Mouse (Mus musculus): ENCODE measurements around the gene Mmd. TPM values are rescaled to one million over a fixed set of nuclear protein-coding genes. Genes with fewer than 3 reads are reported as not detected.

Mmd gene
- 100 to 1,000 TPM in 4 of 26 experiments, 10 to 100 TPM in 16, 1 to 10 TPM in 6; 6.8 to 147 (median 26.0) TPM for total RNA-seq (2018; cell fraction: chromatin; rRNA removed)
- total RNA-seq (2018; cell fraction: cytosol; rRNA removed), result 10 to 100 TPM; 10.9 to 73.8 (median 29.3) TPM
- 100 to 1,000 TPM in 2 of 26 experiments, 10 to 100 TPM in 22, 1 to 10 TPM in 2; 8.0 to 112 (median 27.7) TPM for total RNA-seq (2018; cell fraction: nucleus; rRNA removed)
- 28.1 to 57.5 TPM (median 47.7 TPM) in 3 replicates for polyA plus RNA-seq (2018)

DNA sequence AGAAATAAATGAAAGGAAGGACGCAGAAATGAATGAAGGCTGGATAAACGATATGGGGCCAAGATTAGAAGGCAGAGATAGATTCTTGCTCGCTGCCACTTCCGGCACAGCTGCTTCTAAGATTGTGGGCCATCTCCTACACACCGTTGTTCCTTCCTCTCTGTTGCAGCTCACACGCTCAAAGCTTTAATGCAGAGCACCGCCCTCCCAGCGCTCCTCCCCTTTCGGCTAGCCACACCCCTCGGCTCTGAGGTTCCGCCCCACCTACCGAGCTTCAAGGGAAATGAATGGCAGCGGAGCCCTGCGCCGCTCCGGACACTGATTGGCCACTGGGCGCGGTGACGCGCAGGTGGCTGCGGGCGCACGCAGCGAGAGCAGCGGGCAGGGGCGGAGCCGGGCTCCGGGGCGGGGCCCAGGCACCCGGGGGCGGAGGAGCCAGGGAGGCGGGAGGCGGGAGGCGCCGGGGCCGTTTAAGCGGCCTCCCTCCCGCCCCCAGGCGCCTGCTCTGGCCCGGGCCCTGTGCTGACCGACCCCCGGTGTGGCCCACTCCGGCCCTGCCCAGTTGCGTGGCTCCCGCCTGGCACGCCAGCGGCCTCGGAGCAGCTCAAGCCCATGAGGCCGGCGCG is at the start of gene Mmd:
Mmd (plus strand) TSS at position 432 of the 626 bp plus-strand sequence.
- Histone ChIP-seq H3K36me3 (ENCODE audit: inconsistent target) (no peaks in the 10 kb centered on the region), H3K4me3 (ENCODE audit: inconsistent target) (peak within 1 kb of the TSS; percentile 91), H3K79me2 (ENCODE audit: inconsistent target) (peaks cover 44% of the 10 kb centered on the region), H3K27ac (peak within 1 kb of the TSS; percentile 66)
- under 1% methylated on average over 43 of the region's 51 CpGs for WGBS (ENCODE audit: missing documents)

DNA sequence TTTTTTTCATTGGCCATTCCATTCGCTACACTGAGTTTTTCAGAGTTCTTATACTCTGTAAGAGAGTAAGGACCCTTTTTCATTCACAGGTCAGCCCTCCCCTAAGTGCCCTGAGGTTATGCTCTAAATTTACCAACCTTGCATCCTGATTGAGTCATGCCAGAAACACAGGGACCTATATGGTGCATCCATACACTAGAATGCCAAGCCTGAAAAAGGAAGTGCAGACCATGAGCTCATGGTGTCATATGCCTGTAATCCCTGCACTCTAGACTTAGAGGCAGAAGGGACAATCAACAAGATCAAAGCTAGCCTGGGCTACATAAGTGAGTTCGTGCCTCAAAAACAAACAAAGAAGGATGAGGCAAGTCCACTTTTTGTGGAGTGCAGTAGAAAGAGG is 48.4 kb upstream of the Mmd start:
- WGBS (ENCODE audit: missing documents), result 90% methylated on average over 2 of the region's 2 CpGs
- Histone ChIP-seq H3K79me2 (ENCODE audit: inconsistent target) (no peaks in the 10 kb centered on the region), H3K4me3 (ENCODE audit: inconsistent target) (no peak overlapping the region), H3K27ac (peak overlapping the region; percentile 29; the same call in 1 of the 2 replicates), H3K36me3 (ENCODE audit: inconsistent target) (no peaks in the 10 kb centered on the region)

DNA sequence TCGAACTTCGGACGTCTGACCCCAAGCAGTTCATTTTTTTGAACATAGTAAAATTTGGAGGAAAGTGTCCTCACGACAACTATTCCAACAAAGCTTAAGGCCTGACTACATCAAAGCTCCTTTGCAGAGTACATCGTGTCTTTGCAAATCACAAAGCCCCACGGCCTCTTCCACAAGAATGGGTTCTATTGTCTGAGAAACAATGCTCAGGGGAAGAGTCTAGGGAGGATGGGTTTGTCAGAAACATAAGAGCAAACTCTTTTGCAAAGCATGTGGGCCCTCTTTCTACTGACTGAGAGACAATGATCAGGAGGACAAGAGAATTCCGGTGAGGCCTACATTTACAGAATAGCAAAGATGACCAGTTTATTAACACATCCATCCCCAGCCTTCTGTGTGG is 35.0 kb upstream of the Mmd start:
- H3K36me3 ChIP-seq (ENCODE audit: inconsistent target), result no peaks in the 10 kb centered on the region
- WGBS (ENCODE audit: missing documents), result 96% methylated on average over 7 of the region's 7 CpGs
- no peak overlapping the region for H3K27ac ChIP-seq
- no peak overlapping the region for H3K4me3 ChIP-seq (ENCODE audit: inconsistent target)
- H3K79me2 ChIP-seq (ENCODE audit: inconsistent target), result no peaks in the 10 kb centered on the region

GRCm38 (mm10) chr11:90220022-90220645 is 29.1 kb upstream of the Mmd start:
- no peaks in the 10 kb centered on the region for H3K79me2 ChIP-seq (ENCODE audit: inconsistent target)
- no peak overlapping the region for H3K4me3 ChIP-seq (ENCODE audit: inconsistent target)
- 15% methylated on average over 6 of the region's 6 CpGs for WGBS (ENCODE audit: missing documents)
- no peaks in the 10 kb centered on the region for H3K36me3 ChIP-seq (ENCODE audit: inconsistent target)
- peak overlapping the region; percentile 40 for H3K27ac ChIP-seq

DNA sequence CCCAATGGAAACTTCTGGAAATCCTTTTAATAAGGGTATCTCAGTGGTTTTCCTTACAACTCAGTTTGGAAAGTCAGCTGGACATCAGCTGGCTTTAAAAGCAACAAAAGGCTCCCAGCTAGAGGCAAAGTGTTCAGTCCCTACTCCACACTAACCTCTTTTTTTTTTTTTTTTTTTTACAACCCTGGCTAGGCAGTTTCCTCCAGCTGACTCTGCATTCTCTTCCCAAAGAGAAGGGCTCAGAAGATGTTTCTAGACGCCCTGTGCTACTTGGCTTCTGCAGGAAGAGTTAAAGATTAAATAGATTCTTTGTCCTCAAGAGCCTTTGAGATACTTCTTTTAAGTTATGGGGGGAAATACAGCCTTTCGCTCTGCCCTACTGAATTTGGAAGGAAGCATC is 28.5 kb upstream of the Mmd start:
- H3K36me3 ChIP-seq (ENCODE audit: inconsistent target), result no peaks in the 10 kb centered on the region
- 51% methylated on average over 2 of the region's 2 CpGs for WGBS (ENCODE audit: missing documents)
- H3K4me3 ChIP-seq (ENCODE audit: inconsistent target), result no peak overlapping the region
- peak overlapping the region; percentile 40 for H3K27ac ChIP-seq
- H3K79me2 ChIP-seq (ENCODE audit: inconsistent target), result no peaks in the 10 kb centered on the region

- Histone ChIP-seq H3K79me2 (ENCODE audit: inconsistent target) (no peaks in the 10 kb centered on the region), H3K27ac (peak overlapping the region; percentile 95), H3K36me3 (ENCODE audit: inconsistent target) (no peaks in the 10 kb centered on the region), H3K4me3 (ENCODE audit: inconsistent target) (no peak overlapping the region)
- WGBS (ENCODE audit: missing documents), result 2% methylated on average over 11 of the region's 11 CpGs
Measured at GRCm38 (mm10) chr11:90224914-90225470, 24.3 kb upstream of the Mmd start.

DNA sequence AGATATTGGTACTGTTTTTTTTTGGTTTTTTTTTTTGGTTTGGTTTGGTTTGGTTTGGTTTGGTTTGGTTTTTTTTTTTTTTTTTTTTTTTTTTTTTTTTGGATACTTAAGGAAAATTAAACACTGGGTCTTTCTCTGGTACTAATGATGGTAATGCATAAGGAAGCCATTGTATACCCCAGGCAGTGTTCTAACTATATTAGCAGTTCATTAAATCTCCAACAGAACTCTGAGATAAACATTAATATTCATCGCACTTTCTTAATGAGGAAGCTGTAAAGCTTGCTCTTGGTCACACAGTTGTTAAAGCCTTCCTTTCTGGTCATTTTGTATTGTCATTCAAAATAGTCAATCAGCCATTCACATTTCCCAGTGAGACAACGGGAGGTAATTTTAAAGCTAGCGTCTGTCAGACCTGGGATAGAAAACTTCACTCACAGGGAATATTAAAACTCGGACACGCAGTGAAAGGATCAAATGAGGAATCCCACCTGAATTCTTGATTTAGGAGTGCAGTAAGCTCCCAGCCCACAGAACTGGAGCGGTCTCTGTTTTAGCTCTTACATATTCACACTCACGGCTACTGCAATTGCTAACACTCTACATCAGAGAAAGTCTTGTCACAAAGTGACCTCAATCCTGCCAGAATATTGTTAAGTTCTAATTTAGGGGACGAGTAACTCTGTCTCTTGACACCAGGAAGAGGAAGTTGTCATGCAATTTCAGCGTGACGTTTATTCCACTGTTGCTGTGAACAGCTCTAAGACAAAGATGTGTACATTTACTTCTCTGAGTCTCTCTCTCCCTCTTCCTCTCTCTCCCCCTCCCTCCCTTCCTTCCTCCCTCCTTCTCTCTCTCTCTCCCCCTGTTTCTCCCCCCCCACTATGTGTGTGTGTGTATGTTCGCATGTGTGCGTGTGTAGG is 22.0 kb upstream of the Mmd start:
- WGBS (ENCODE audit: missing documents), result 65% methylated on average over 11 of the region's 12 CpGs
- Histone ChIP-seq H3K4me3 (ENCODE audit: inconsistent target) (no peak overlapping the region), H3K27ac (peak overlapping the region; percentile 37), H3K36me3 (ENCODE audit: inconsistent target) (no peaks in the 10 kb centered on the region), H3K79me2 (ENCODE audit: inconsistent target) (no peaks in the 10 kb centered on the region)

GRCm38 (mm10) chr11:90228251-90228949 is 20.9 kb upstream of the Mmd start:
- peak overlapping the region; percentile 37 for H3K27ac ChIP-seq
- H3K36me3 ChIP-seq (ENCODE audit: inconsistent target), result no peaks in the 10 kb centered on the region
- WGBS (ENCODE audit: missing documents), result 87% methylated on average over 9 of the region's 9 CpGs
- H3K4me3 ChIP-seq (ENCODE audit: inconsistent target), result no peak overlapping the region
- no peaks in the 10 kb centered on the region for H3K79me2 ChIP-seq (ENCODE audit: inconsistent target)

- H3K79me2 ChIP-seq (ENCODE audit: inconsistent target), result no peaks in the 10 kb centered on the region
- H3K36me3 ChIP-seq (ENCODE audit: inconsistent target), result no peaks in the 10 kb centered on the region
- H3K27ac ChIP-seq, result no peak overlapping the region
- no peak overlapping the region for H3K4me3 ChIP-seq (ENCODE audit: inconsistent target)
Measured at GRCm38 (mm10) chr11:90229800-90230199, 19.5 kb upstream of the Mmd start.

- H3K27ac ChIP-seq, result no peak overlapping the region
- no peaks in the 10 kb centered on the region for H3K79me2 ChIP-seq (ENCODE audit: inconsistent target)
- WGBS (ENCODE audit: missing documents), result 93% methylated on average over 2 of the region's 2 CpGs
- H3K4me3 ChIP-seq (ENCODE audit: inconsistent target), result no peak overlapping the region
- H3K36me3 ChIP-seq (ENCODE audit: inconsistent target), result no peaks in the 10 kb centered on the region
Measured at GRCm38 (mm10) chr11:90230671-90231070, 18.6 kb upstream of the Mmd start.

GRCm38 (mm10) chr11:90231631-90232030 is 17.6 kb upstream of the Mmd start:
- Histone ChIP-seq H3K27ac (no peak overlapping the region), H3K4me3 (ENCODE audit: inconsistent target) (no peak overlapping the region), H3K79me2 (ENCODE audit: inconsistent target) (no peaks in the 10 kb centered on the region), H3K36me3 (ENCODE audit: inconsistent target) (no peaks in the 10 kb centered on the region)
- WGBS (ENCODE audit: missing documents), result 36% methylated on average over 2 of the region's 2 CpGs

GRCm38 (mm10) chr11:90232685-90233084 is 16.6 kb upstream of the Mmd start:
- Histone ChIP-seq H3K36me3 (ENCODE audit: inconsistent target) (no peaks in the 10 kb centered on the region), H3K79me2 (ENCODE audit: inconsistent target) (no peaks in the 10 kb centered on the region), H3K27ac (no peak overlapping the region), H3K4me3 (ENCODE audit: inconsistent target) (no peak overlapping the region)
- 58% methylated on average over 4 of the region's 4 CpGs for WGBS (ENCODE audit: missing documents)

- Histone ChIP-seq H3K79me2 (ENCODE audit: inconsistent target) (no peaks in the 10 kb centered on the region), H3K36me3 (ENCODE audit: inconsistent target) (no peaks in the 10 kb centered on the region), H3K27ac (peak overlapping the region; percentile 62), H3K4me3 (ENCODE audit: inconsistent target) (no peak overlapping the region)
- WGBS (ENCODE audit: missing documents), result 37% methylated on average over 5 of the region's 5 CpGs
Measured at GRCm38 (mm10) chr11:90235221-90235620, 14.0 kb upstream of the Mmd start.

DNA sequence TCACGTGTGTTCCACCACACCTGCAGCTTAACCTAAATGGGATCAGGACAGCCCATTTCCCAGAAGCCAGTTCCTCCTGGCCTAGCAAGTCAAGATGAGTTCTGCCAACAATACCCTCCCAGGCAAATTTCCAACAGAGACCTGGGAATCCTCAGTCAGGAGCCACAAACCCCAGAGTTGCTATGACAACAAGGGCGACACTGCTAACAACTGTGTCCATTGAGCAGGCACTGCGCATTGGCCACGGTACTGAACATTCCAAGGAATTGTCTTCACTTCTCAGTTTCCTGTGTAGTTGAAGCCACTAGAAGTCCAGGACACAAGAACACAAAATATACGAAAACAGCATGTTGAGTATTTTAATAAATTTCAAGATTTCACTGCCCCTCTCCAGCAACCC is 11.6 kb upstream of the Mmd start:
- WGBS (ENCODE audit: missing documents), result 90% methylated on average over 5 of the region's 5 CpGs
- Histone ChIP-seq H3K36me3 (ENCODE audit: inconsistent target) (no peaks in the 10 kb centered on the region), H3K79me2 (ENCODE audit: inconsistent target) (no peaks in the 10 kb centered on the region), H3K27ac (no peak overlapping the region), H3K4me3 (ENCODE audit: inconsistent target) (no peak overlapping the region)
